Mouse (Mus musculus) forebrain, embryonic 12.5 days (tissue): ENCODE results near the gene Lonp2. TPM values are rescaled to one million over a fixed set of nuclear protein-coding genes. Genes with fewer than 3 reads are reported as not detected.
A peak's percentile ranks its signal among the peaks of the same experiment; 100 is the strongest.

Experiments used
- ATAC-seq: fragments of 200-750 bp; cut with Nextera tagmentation; 2 replicates; pipeline ENCODE4 v1.8.0; 2017; ENCODE audit warnings: moderate TSS enrichment; ENCODE audit not compliant: low FRiP score
- H3K27ac ChIP-seq: fragments of 300-500 bp; sonication (generic); 2 replicates; pipeline ENCODE4 v1.5.1; 2016; ENCODE audit warnings: mild to moderate bottlenecking
- H3K27me3 ChIP-seq: fragments of 300-500 bp; sonication (generic); 2 replicates; pipeline ENCODE4 v1.6.1; 2016; ENCODE audit warnings: mild to moderate bottlenecking
- H3K36me3 ChIP-seq: fragments of 300-500 bp; sonication (generic); replicated peaks from 2 replicates; pipeline ENCODE4 v1.6.1; 2016; ENCODE audit warnings: mild to moderate bottlenecking
- H3K4me1 ChIP-seq: fragments of 300-500 bp; sonication (generic); 2 replicates; pipeline ENCODE4 v1.6.1; 2016
- H3K4me2 ChIP-seq: fragments of 300-500 bp; sonication (generic); 2 replicates; pipeline ENCODE4 v1.6.1; 2016; ENCODE audit warnings: mild to moderate bottlenecking, moderate library complexity
- H3K4me3 ChIP-seq: fragments of 300-500 bp; sonication (generic); replicated peaks from 2 replicates; pipeline ENCODE4 v1.5.1; 2016; ENCODE audit warnings: mild to moderate bottlenecking
- H3K9ac ChIP-seq: fragments of 300-500 bp; sonication (generic); 2 replicates; pipeline ENCODE4 v1.6.1; 2016; ENCODE audit warnings: mild to moderate bottlenecking
- H3K9me3 ChIP-seq: fragments of 300-500 bp; sonication (generic); 2 replicates; pipeline ENCODE4 v1.6.1; 2016
- WGBS: fragments of 180-500 bp; shearing (Covaris S2); methylation state at CpG from one replicate; pipeline ENCODE4 v1.1.7; 2016; 5-methylcytosine and 5-hydroxymethylcytosine counted together
- polyA plus RNA-seq: library from polyadenylated mRNA; unstranded; fragments of >200 nt; fragmentation: Nextera tagmentation; extraction: Ambion mirVana; gene quantifications from 2 replicates; pipeline ENCODE4 v1.2.1, GENCODE M21; 2016

The Lonp2 gene
- polyA plus RNA-seq, 1 experiment from 2014 or later, result 70.3 TPM

DNA sequence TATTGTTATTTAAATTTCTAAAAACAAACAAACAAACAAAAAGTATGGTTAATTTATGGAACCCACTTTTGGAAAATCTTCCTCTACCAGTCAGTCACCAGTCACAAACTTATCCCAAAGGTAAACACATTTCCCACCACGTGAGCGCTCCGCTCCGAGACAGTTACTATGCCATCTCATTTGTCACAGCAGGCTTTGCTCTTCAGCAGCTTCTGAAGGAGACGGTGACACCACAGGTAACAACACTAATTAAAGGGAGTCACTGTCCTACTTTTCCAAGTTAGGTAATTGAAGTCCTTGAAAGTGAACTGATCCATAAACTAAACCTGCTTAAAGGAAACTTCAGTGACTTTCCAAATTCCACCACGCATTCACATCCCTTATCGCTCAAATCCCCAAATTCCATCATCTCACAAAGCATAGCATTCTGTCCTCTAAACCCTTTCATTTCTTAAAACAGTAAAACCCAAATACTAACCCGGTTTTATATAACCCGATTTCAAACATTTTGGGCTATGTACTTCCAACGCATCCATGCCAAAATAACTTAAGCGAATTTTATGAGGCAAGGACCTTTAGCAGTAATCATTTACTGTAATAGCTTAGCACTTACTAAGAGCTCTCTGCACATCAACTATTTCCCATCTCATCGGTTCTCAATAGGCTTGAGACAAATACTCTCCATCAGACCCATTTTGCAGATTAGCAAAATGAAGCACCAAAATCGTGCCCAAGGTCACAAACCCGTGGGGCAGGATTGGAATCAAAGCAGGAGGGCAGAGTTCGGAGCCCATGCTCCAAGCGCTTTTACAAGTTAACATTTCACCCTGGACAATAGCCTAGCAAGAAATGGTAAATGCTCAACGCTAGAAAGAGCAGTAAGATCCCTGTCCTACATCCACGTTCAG, 120.7 kb downstream of the Lonp2 start:
- ATAC-seq, result no peak
- H3K27ac ChIP-seq, result peak overlapping the region; percentile 98
- no peaks in the 10 kb centered on the region for H3K36me3 ChIP-seq
- no peaks in the 10 kb centered on the region for H3K9me3 ChIP-seq
- H3K4me2 ChIP-seq, result peak overlapping the region; percentile 68
- peak overlapping the region; percentile 98 for H3K9ac ChIP-seq
- H3K4me1 ChIP-seq, result peaks cover 39% of the 10 kb centered on the region
- H3K27me3 ChIP-seq, result no peaks in the 10 kb centered on the region
- 4% methylated on average over 18 of the region's 18 CpGs for WGBS
- H3K4me3 ChIP-seq, result peak overlapping the region; percentile 98

DNA sequence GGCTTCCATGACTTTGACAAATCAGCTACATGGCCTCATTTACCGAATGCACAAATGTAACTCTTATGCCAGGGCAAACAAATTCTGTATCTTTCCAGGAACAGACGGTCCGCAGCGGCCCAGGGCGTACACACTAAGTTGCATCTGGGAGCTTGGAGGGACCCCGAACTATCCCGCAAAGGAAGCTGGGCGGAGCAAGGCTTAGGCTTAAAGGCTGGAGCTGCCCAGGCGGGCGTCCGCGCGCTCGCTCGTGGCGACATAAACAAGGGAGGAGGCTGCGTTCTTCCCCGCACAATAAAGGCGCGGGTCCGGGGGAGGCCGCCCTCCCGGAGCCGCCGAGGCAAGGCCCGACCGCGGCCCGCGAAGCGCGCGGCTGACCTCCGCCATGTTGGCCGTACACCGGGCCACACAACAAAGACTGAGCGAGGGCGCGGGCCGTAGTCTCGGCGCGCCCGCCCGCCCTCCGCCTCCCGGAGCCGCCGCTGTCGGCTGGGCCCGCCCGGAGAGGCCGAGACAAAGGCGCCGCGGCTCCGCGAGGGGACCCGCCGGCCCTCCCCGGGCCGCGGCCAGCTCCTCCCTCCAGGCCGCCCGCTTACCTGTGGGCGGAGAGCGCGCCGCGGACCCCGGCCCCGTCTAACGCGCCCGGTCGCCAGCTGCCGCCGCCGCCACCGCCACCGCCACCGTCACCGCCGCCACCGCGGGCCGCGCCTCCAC, 121.5 kb downstream of the Lonp2 start, which contains the start of the genes Gm10638 and Siah1a:
TSS of gene Gm10638 (plus strand) at position 479 of the 714 bp plus-strand sequence.
TSS of gene Siah1a (minus strand) at position 714 of the 714 bp plus-strand sequence.
- Histone ChIP-seq H3K4me1 (peaks cover 38% of the 10 kb centered on the region), H3K4me2 (peak within 1 kb of the TSS; percentile 68), H3K9ac (peak within 1 kb of the TSS; percentile 98), H3K27me3 (no peaks in the 10 kb centered on the region), H3K9me3 (no peaks in the 10 kb centered on the region), H3K27ac (peak within 1 kb of the TSS; percentile 98), H3K4me3 (peak within 1 kb of the TSS; percentile 98), H3K36me3 (no peaks in the 10 kb centered on the region)
- WGBS, result under 1% methylated on average over 74 of the region's 88 CpGs
- peak; percentile 87 for ATAC-seq

DNA sequence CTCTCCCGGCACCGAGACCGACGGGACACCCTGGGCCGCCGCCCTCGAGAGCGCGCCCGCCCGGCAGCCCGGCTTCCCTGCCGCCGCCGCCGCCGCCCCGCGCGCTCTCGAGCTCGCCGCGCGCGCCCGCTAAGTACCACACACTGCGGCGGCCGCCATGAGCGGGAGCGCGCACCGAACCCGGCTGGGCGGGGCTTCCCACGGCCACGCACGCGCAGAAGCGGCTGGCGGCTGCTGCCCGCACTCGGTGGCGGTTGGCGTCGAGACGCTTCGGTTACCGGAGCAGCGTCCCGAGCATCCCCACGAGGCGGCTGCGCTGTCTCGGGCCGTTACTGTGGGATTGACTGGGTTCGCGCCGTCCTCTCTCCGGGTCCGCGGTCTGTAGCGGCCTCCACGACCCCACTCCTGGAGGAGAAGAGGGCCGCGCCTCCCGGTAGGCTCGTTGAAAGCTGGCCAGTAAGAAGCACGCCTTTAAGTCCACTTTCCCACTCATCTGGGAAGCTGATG, 122.1 kb downstream of the Lonp2 start:
- WGBS, result under 1% methylated on average over 57 of the region's 70 CpGs
- ATAC-seq, result peak; percentile 86
- Histone ChIP-seq H3K4me1 (peaks cover 34% of the 10 kb centered on the region), H3K9ac (peak overlapping the region; percentile 98), H3K27me3 (no peaks in the 10 kb centered on the region), H3K9me3 (no peaks in the 10 kb centered on the region), H3K4me3 (peak overlapping the region; percentile 98), H3K27ac (peak overlapping the region; percentile 98), H3K36me3 (no peaks in the 10 kb centered on the region), H3K4me2 (peak overlapping the region; percentile 65)

DNA sequence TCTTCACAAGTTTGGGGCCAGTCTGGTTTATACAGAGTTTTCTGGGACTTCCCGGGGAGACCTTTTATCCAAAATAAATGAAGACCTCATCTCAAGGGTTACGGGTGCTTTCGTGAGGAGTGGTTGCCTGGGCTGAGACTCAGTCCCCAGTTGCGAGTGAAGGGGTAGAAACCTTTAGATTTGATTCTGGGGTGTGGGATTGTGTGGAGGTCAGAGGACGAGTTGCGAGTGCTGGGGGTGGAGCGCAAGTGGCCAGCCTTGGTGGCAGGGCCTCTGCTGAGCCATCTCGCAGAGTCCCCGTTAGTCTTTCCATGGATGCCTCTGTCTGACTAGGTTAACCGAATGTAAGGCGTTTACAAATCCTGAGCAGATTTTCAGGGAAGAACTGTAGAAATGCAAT, 122.7 kb downstream of the Lonp2 start:
- peak overlapping the region; percentile 98 for H3K4me3 ChIP-seq
- no peaks in the 10 kb centered on the region for H3K36me3 ChIP-seq
- no peaks in the 10 kb centered on the region for H3K27me3 ChIP-seq
- H3K9me3 ChIP-seq, result no peaks in the 10 kb centered on the region
- peak overlapping the region; percentile 98 for H3K9ac ChIP-seq
- peaks cover 33% of the 10 kb centered on the region for H3K4me1 ChIP-seq
- WGBS, result 1% methylated on average over 11 of the region's 11 CpGs
- H3K4me2 ChIP-seq, result peak overlapping the region; percentile 65
- peak overlapping the region; percentile 98 for H3K27ac ChIP-seq
- ATAC-seq, result peak; percentile 10

- no peaks in the 10 kb centered on the region for H3K36me3 ChIP-seq
- no peaks in the 10 kb centered on the region for H3K27me3 ChIP-seq
- no peak overlapping the region for H3K27ac ChIP-seq
- H3K9me3 ChIP-seq, result no peaks in the 10 kb centered on the region
- ATAC-seq, result no peak
- 63% methylated on average over 2 of the region's 2 CpGs for WGBS
- no peak overlapping the region for H3K4me2 ChIP-seq
- H3K4me3 ChIP-seq, result no peak overlapping the region
- peaks cover 7% of the 10 kb centered on the region for H3K4me1 ChIP-seq
- H3K9ac ChIP-seq, result no peak overlapping the region
Measured at GRCm38 (mm10) chr8:86749842-86750241, 126.0 kb downstream of the Lonp2 start.

GRCm38 (mm10) chr8:86756948-86757733, 133.3 kb downstream of the Lonp2 start:
- H3K4me2 ChIP-seq, result peak overlapping the region; percentile 40
- H3K9me3 ChIP-seq, result no peaks in the 10 kb centered on the region
- 0 out of 2 replicates have a peak overlapping the region, but pooled peaks have one; percentile 26 for H3K9ac ChIP-seq
- no peaks in the 10 kb centered on the region for H3K36me3 ChIP-seq
- ATAC-seq, result no peak
- WGBS, result 13% methylated on average over 23 of the region's 23 CpGs
- H3K27me3 ChIP-seq, result no peaks in the 10 kb centered on the region
- peak overlapping the region; percentile 4 for H3K4me3 ChIP-seq
- H3K4me1 ChIP-seq, result peaks cover 6% of the 10 kb centered on the region
- H3K27ac ChIP-seq, result no peak overlapping the region

DNA sequence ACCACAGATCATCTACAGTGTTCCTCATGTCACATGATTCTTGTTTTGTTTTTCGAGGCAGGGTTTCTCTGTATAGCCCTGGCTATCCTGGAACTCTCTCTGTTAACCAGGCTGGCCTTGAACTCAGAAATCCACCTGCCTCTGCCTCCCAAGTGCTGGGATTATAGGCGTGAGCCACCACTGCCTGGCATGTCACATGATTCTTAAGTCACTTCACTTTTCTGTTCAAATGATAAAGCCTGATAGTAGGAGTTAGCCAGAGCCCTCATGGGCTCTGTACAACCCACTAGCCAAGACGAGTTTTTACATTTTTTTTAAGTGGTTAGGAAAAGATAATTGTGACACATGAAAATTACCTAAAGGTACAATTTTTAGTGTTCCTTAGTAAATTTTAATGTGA, 134.8 kb downstream of the Lonp2 start:
- no peaks in the 10 kb centered on the region for H3K36me3 ChIP-seq
- H3K4me1 ChIP-seq, result peaks cover 6% of the 10 kb centered on the region
- H3K4me2 ChIP-seq, result no peak overlapping the region
- H3K9ac ChIP-seq, result no peak overlapping the region
- no peak overlapping the region for H3K4me3 ChIP-seq
- ATAC-seq, result no peak
- H3K27me3 ChIP-seq, result no peaks in the 10 kb centered on the region
- H3K27ac ChIP-seq, result no peak overlapping the region
- no peaks in the 10 kb centered on the region for H3K9me3 ChIP-seq
- 85% methylated on average over 3 of the region's 3 CpGs for WGBS

- Histone ChIP-seq H3K9me3 (no peaks in the 10 kb centered on the region), H3K4me1 (peaks cover 6% of the 10 kb centered on the region), H3K4me3 (no peak overlapping the region), H3K4me2 (no peak overlapping the region), H3K27me3 (no peaks in the 10 kb centered on the region), H3K27ac (no peak overlapping the region), H3K36me3 (no peaks in the 10 kb centered on the region), H3K9ac (no peak overlapping the region)
- no peak for ATAC-seq
- WGBS, result 66% methylated on average over 4 of the region's 4 CpGs
Measured at GRCm38 (mm10) chr8:86759090-86759491, 135.2 kb downstream of the Lonp2 start.

DNA sequence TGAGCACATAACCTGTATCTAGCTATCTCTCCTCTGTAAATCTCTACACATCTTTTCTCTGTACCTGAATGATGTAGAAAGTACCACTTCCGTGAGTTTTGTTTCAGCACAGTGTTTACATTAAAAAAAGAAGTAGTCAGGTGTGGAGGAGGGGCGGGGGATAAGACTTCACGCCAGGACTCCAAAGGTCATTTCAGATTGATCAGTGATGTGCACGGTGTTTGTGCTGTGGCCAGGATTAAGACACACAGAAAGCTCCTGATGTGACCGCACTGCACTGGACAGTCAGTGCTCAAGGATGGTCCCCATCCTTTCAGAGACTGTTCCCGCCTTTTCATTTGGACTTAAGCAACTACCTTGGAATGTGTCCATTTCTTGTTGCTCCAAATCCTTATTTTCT, 136.9 kb downstream of the Lonp2 start:
- no peak for ATAC-seq
- Histone ChIP-seq H3K9me3 (no peaks in the 10 kb centered on the region), H3K27me3 (no peaks in the 10 kb centered on the region), H3K4me1 (peaks cover 6% of the 10 kb centered on the region), H3K36me3 (no peaks in the 10 kb centered on the region), H3K4me2 (no peak overlapping the region), H3K9ac (no peak overlapping the region), H3K27ac (no peak overlapping the region), H3K4me3 (no peak overlapping the region)
- WGBS, result 46% methylated on average over 6 of the region's 6 CpGs

- H3K27ac ChIP-seq, result no peak overlapping the region
- H3K4me1 ChIP-seq, result no peaks in the 10 kb centered on the region
- WGBS, result 56% methylated on average over 5 of the region's 5 CpGs
- H3K9me3 ChIP-seq, result no peaks in the 10 kb centered on the region
- H3K4me2 ChIP-seq, result no peak overlapping the region
- H3K36me3 ChIP-seq, result no peaks in the 10 kb centered on the region
- H3K4me3 ChIP-seq, result no peak overlapping the region
- no peak overlapping the region for H3K9ac ChIP-seq
- ATAC-seq, result no peak
- H3K27me3 ChIP-seq, result no peaks in the 10 kb centered on the region; the same call in 1 of the 2 replicates
Measured at GRCm38 (mm10) chr8:86762806-86763205, 139.0 kb downstream of the Lonp2 start.

GRCm38 (mm10) chr8:86765155-86765554, 141.3 kb downstream of the Lonp2 start:
- no peak overlapping the region for H3K27ac ChIP-seq
- H3K4me3 ChIP-seq, result no peak overlapping the region
- no peaks in the 10 kb centered on the region for H3K36me3 ChIP-seq
- H3K4me2 ChIP-seq, result no peak overlapping the region
- H3K9ac ChIP-seq, result no peak overlapping the region
- ATAC-seq, result no peak
- no peaks in the 10 kb centered on the region for H3K9me3 ChIP-seq
- 91% methylated on average over 10 of the region's 10 CpGs for WGBS
- H3K27me3 ChIP-seq, result no peaks in the 10 kb centered on the region; the same call in 1 of the 2 replicates
- H3K4me1 ChIP-seq, result no peaks in the 10 kb centered on the region
